Mouse (Mus musculus) intestine, embryonic 14.5 days (tissue): ENCODE results near the gene Fam110c. TPM values are rescaled to one million over a fixed set of nuclear protein-coding genes. Genes with fewer than 3 reads are reported as not detected.

Experiments
- ATAC-seq: fragments of 200-750 bp; cut with Nextera tagmentation; replicated peaks from 2 replicates; pipeline ENCODE4 v1.8.0; 2017; ENCODE audit warnings: low read depth, moderate number of reproducible peaks, moderate TSS enrichment, moderate library complexity; ENCODE audit not compliant: low FRiP score, low TSS enrichment
- DNase-seq: peaks from one replicate; pipeline ENCODE4 v3.0.0-alpha.2; 2018; ENCODE audit warnings: low spot score
- H3K27ac ChIP-seq: fragments of 300-500 bp; sonication (generic); 2 replicates; pipeline ENCODE4 v1.5.1; 2014; ENCODE audit warnings: low read depth, mild to moderate bottlenecking, control low read depth
- H3K27me3 ChIP-seq: fragments of 300-500 bp; sonication (generic); replicated peaks from 2 replicates; pipeline ENCODE4 v1.6.1; 2014; ENCODE audit warnings: low read length, control low read depth; ENCODE audit not compliant: control insufficient read depth, insufficient read depth
- H3K36me3 ChIP-seq: fragments of 300-500 bp; sonication (generic); 2 replicates; pipeline ENCODE4 v1.6.1; 2014; ENCODE audit warnings: low read length, control low read depth; ENCODE audit not compliant: control insufficient read depth, insufficient read depth
- H3K4me1 ChIP-seq: fragments of 300-500 bp; sonication (generic); replicated peaks from 2 replicates; pipeline ENCODE4 v1.6.1; 2014; ENCODE audit warnings: low read length, control low read depth, mixed read lengths; ENCODE audit not compliant: control insufficient read depth, insufficient read depth
- H3K4me2 ChIP-seq: fragments of 300-500 bp; sonication (generic); 2 replicates; pipeline ENCODE4 v1.6.1; 2014; ENCODE audit warnings: low read length
- H3K4me3 ChIP-seq: fragments of 300-500 bp; sonication (generic); 2 replicates; pipeline ENCODE4 v1.5.1; 2014; ENCODE audit warnings: low read depth, low read length, control low read depth, mixed read lengths
- H3K9ac ChIP-seq: fragments of 300-500 bp; sonication (generic); 2 replicates; pipeline ENCODE4 v1.6.1; 2014; ENCODE audit warnings: mild to moderate bottlenecking, low read length
- H3K9me3 ChIP-seq: fragments of 300-500 bp; sonication (generic); 2 replicates; pipeline ENCODE4 v1.6.1; 2016; ENCODE audit warnings: low read length, control low read depth; ENCODE audit not compliant: control insufficient read depth
- WGBS: fragments of 180-500 bp; shearing (Covaris S2); extraction: QIAGEN DNeasy Blood & Tissue Kit; methylation state at CpG from one replicate; pipeline ENCODE4 v1.1.7; 2014; 5-methylcytosine and 5-hydroxymethylcytosine counted together
- polyA plus RNA-seq: library from polyadenylated mRNA; unstranded; fragments of >200 nt; fragmentation: Nextera tagmentation; extraction: Ambion mirVana; gene quantifications from 2 replicates; pipeline ENCODE4 v1.2.1, GENCODE M21; 2014

The Fam110c gene
- polyA plus RNA-seq, 1 experiment from 2014 or later = 5.1 TPM

DNA sequence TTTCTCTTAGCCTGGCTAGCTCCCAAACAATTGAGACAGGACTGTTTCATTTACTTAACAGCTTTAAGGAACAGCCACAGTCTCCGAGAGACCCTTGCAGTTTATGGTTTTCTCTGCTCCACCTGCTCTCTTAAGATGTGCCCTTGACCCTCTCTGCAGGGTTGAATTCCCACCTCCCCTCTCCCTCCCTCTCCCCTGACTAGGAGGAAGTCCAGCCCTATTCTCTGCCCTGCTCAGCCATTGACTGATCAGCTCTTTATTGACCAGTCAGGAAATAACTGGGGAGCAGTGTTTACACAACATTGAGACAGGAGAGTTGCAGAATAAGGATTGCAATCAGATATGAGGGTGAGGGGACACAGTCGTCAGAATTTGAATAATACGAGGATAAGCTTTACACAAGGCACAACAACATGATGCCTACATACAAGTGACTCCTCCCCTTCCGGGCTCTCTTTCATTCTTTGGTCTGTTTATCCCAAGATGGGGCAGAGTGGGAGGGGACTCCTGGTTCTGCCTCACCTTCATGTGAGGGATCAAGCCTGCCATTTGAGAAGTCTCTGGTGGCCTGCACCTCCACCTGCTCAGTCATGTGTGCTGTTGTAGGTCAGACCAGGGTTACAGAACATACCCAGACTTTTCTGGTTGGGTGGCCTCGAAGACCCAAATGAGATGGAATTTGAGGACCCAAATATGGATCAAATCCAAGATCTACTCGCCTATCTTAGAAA is 49.4 kb downstream of the Fam110c start:
- no peaks in the 10 kb centered on the region for H3K36me3 ChIP-seq
- peaks cover 3% of the 10 kb centered on the region; the same call in 1 of the 2 replicates for H3K4me1 ChIP-seq
- no peak overlapping the region for H3K27ac ChIP-seq
- WGBS = 58% methylated on average over 6 of the region's 6 CpGs
- DNase-seq (no peak), ATAC-seq (no peak)
- no peak overlapping the region for H3K9ac ChIP-seq
- H3K4me3 ChIP-seq = no peak overlapping the region
- no peaks in the 10 kb centered on the region for H3K27me3 ChIP-seq
- no peaks in the 10 kb centered on the region for H3K9me3 ChIP-seq
- H3K4me2 ChIP-seq = no peak overlapping the region

DNA sequence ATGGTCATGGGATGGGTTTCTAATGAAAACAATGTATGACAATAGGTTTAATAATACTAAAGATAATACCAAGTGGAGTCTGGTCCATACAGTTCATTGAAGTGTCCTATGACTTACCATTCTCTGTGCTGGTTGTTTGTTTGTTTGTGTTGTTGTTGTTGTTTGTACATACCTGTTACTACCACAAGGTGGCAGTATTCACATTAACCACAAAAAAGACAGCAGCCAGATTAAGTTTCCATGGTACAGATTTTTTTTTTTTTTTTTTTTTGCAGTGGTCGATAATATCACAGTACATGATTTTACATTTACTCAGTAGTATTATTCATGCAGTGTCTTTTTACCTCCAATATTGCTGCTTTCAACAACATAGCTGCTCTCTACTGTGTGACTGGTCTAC is 52.4 kb downstream of the Fam110c start:
- no peak overlapping the region for H3K4me2 ChIP-seq
- no peaks in the 10 kb centered on the region for H3K9me3 ChIP-seq
- no peak overlapping the region for H3K9ac ChIP-seq
- H3K27me3 ChIP-seq = no peaks in the 10 kb centered on the region
- ATAC-seq (no peak), DNase-seq (no peak)
- H3K4me1 ChIP-seq = peaks cover 3% of the 10 kb centered on the region; the same call in 1 of the 2 replicates
- WGBS = 42% methylated on average over 1 of the region's 1 CpGs
- H3K4me3 ChIP-seq = no peak overlapping the region
- no peaks in the 10 kb centered on the region for H3K36me3 ChIP-seq
- H3K27ac ChIP-seq = no peak overlapping the region

DNA sequence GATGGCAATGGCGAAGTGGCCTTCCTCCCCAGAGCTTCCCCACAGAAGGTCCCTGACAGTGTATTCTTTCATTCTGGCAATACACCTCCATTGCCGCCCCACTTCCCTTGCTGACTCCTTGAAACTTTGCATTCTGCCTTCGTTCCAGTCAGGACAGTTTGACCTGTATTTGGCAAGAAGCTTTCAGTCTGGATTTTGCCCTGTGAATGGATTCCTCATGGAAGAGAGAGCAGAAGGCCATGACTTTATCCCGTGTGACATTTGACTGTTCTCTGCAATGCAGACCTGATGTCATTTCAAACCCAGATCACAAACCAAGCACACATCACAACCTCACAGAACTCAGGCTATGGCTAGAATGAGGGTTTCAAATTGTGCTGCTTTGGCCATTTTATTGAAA is 55.9 kb downstream of the Fam110c start:
- no peak for DNase-seq
- 82% methylated on average over 4 of the region's 4 CpGs for WGBS
- H3K4me2 ChIP-seq = no peak overlapping the region
- no peaks in the 10 kb centered on the region for H3K4me1 ChIP-seq
- H3K36me3 ChIP-seq = no peaks in the 10 kb centered on the region
- ATAC-seq = no peak
- H3K9me3 ChIP-seq = no peaks in the 10 kb centered on the region
- no peak overlapping the region for H3K9ac ChIP-seq
- H3K27ac ChIP-seq = no peak overlapping the region
- no peaks in the 10 kb centered on the region for H3K27me3 ChIP-seq
- no peak overlapping the region for H3K4me3 ChIP-seq

Other genes with a start within 250 kb of the Fam110c start
- 0.89 and 2.3 TPM in 2 replicates for gene Alkal2, start 189.5 kb upstream of the Fam110c start, polyA plus RNA-seq
- 194 and 198 TPM in 2 replicates for gene Acp1, start 162.3 kb upstream of the Fam110c start, polyA plus RNA-seq
- gene Sh3yl1, start 162.2 kb upstream of the Fam110c start, polyA plus RNA-seq = 17.7 and 18.7 TPM in 2 replicates
- not detected in 2 replicates for gene Gm6993, start 166.9 kb downstream of the Fam110c start, polyA plus RNA-seq
- 96.3 and 102 TPM in 2 replicates for gene Lamb1, start 191.4 kb downstream of the Fam110c start, polyA plus RNA-seq